Mouse (Mus musculus) fibroblast of lung, adult 2 months (primary cell): Measurements from ENCODE around the gene Ccdc73.
A peak's percentile ranks its signal among the peaks of the same experiment; 100 is the strongest.
"Not testable (repeated sequence)": the region's sequence is repeated elsewhere in the genome, so short reads cannot be mapped to it uniquely, and the experiment has no call there.

Experiments
- DNase-seq: peaks from one replicate; pipeline ENCODE4 v3.0.0-alpha.2; 2011; ENCODE audit warnings: low read depth

Gene Ccdc73

GRCm38 (mm10) chr2:104878794-104879193, 11.2 kb downstream of the Ccdc73 start:
- no peak for DNase-seq

- no peak for DNase-seq
Observed at GRCm38 (mm10) chr2:104886109-104886508, 18.5 kb downstream of the Ccdc73 start.

- DNase-seq = not testable (repeated sequence)
Observed at GRCm38 (mm10) chr2:104887331-104887730, 19.7 kb downstream of the Ccdc73 start.

GRCm38 (mm10) chr2:104887882-104888566, 20.4 kb downstream of the Ccdc73 start:
- DNase-seq = peak; percentile 39

- no peak for DNase-seq
Observed at GRCm38 (mm10) chr2:104899975-104900374, 32.4 kb downstream of the Ccdc73 start.

GRCm38 (mm10) chr2:104915709-104916108, 48.1 kb downstream of the Ccdc73 start:
- DNase-seq = no peak

- no peak for DNase-seq
Observed at GRCm38 (mm10) chr2:104964492-104964891, 96.9 kb downstream of the Ccdc73 start.

- no peak for DNase-seq
Observed at GRCm38 (mm10) chr2:104981712-104982111, 114.1 kb downstream of the Ccdc73 start.

- DNase-seq = no peak
Observed at GRCm38 (mm10) chr2:104985796-104986195, 118.2 kb downstream of the Ccdc73 start.

- DNase-seq = no peak
Observed at GRCm38 (mm10) chr2:104988974-104989373, 121.4 kb downstream of the Ccdc73 start.

GRCm38 (mm10) chr2:104994436-104994835, 126.8 kb downstream of the Ccdc73 start:
- DNase-seq = no peak

GRCm38 (mm10) chr2:104996201-104996600, 128.6 kb downstream of the Ccdc73 start:
- DNase-seq = no peak

- no peak for DNase-seq
Observed at GRCm38 (mm10) chr2:105007236-105007635, 139.6 kb downstream of the Ccdc73 start.

- peak; percentile 2 for DNase-seq
Observed at GRCm38 (mm10) chr2:105016192-105016966, 148.8 kb downstream of the Ccdc73 start.

GRCm38 (mm10) chr2:105016967-105017287, 149.3 kb downstream of the Ccdc73 start, which contains the start of gene Eif3m:
Eif3m (minus strand) TSS chr2:105017080.
- peak; percentile 62 for DNase-seq

GRCm38 (mm10) chr2:105017802-105018201, 150.2 kb downstream of the Ccdc73 start:
- no peak for DNase-seq

GRCm38 (mm10) chr2:105019457-105019856, 151.9 kb downstream of the Ccdc73 start:
- DNase-seq = no peak

- no peak for DNase-seq
Observed at GRCm38 (mm10) chr2:105021256-105021655, 153.7 kb downstream of the Ccdc73 start.

- DNase-seq = no peak
Observed at GRCm38 (mm10) chr2:105021836-105022235, 154.2 kb downstream of the Ccdc73 start.

- no peak for DNase-seq
Observed at GRCm38 (mm10) chr2:105023031-105023615, 155.5 kb downstream of the Ccdc73 start.

- no peak for DNase-seq
Observed at GRCm38 (mm10) chr2:105023815-105024214, 156.2 kb downstream of the Ccdc73 start.

- DNase-seq = not testable (repeated sequence)
Observed at GRCm38 (mm10) chr2:105025610-105026009, 158.0 kb downstream of the Ccdc73 start.
